Mouse (Mus musculus) T-helper 2 cell (primary cell): Measurements from ENCODE around the gene Gm21319.
"Not testable (repeated sequence)": the region's sequence is repeated elsewhere in the genome, so short reads cannot be mapped to it uniquely, and the experiment has no call there.

Source experiments
- in situ Hi-C: fragments of 300-600 bp; cut with MboI, MseI; formaldehyde crosslinking; loops from one replicate; pipeline ENCODE4 v1.15.1; 2025; ENCODE audit warnings: high pct_unique_total_duplicates

Gene Gm21319

GRCm38 (mm10) chr12:87775655-87776054 is at the start of gene Gm21319:
Gm21319 (minus strand) TSS chr12:87775755.
- in situ Hi-C loops, result not testable (repeated sequence)

- in situ Hi-C loops, result loop anchor here (10.0 kb wide), 1 partner anchor 201 kb away; the partner anchor contains the start of gene Gm4027
Observed at GRCm38 (mm10) chr12:87816277-87816676, 40.7 kb upstream of the Gm21319 start, which contains the start of gene BB287469. BB287469 (plus strand) TSS chr12:87816577.

DNA sequence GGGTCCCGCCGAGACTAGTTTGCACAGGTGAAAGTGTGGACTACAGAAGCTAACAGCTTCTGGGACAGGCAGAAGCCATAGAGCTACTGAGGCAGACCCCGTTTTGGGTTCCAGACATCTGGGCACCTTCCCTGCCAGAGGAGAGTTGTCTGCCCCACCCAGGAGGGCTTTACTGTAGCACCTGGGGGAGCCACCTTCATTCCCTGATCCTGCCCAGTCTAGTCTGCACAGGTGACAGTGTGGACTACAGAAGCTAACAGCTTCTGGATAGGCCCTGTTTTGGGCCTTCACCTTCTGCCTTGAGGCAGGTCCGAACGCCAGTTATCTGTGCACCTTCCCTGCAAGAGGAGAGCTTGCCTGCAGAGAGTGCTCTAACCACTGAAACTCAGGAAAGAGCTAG is 22.4 kb upstream of the Gm21319 start:
- in situ Hi-C loops, result loop anchor here (10.0 kb wide), 1 partner anchor 153 kb away; the partner anchor contains the start of gene Gm16381

GRCm38 (mm10) chr12:87795212-87795611 is 19.7 kb upstream of the Gm21319 start, which contains the start of gene Gm21936:
Gm21936 (plus strand) TSS chr12:87795512.
- in situ Hi-C loops, result loop anchor here (10.0 kb wide), 1 partner anchor 150 kb away; the partner anchor contains the start of gene Gm16381
